Mouse (Mus musculus) forebrain, embryonic 11.5 days (tissue): Measurements from ENCODE around the gene Stpg2. TPM values are rescaled to one million over a fixed set of nuclear protein-coding genes. Genes with fewer than 3 reads are reported as not detected.

ENCODE experiments used
- ATAC-seq: fragments of 200-750 bp; cut with Nextera tagmentation; replicated peaks from 2 replicates; pipeline ENCODE4 v1.8.0; 2017; ENCODE audit warnings: moderate TSS enrichment; ENCODE audit not compliant: low FRiP score
- DNase-seq: peaks from one replicate; pipeline ENCODE4 v3.0.0-alpha.2; 2017; ENCODE audit warnings: low spot score
- H3K27ac ChIP-seq: fragments of 300-500 bp; sonication (generic); 2 replicates; pipeline ENCODE4 v1.5.1; 2014; ENCODE audit warnings: low read depth, low read length
- H3K27me3 ChIP-seq: fragments of 300-500 bp; sonication (generic); 2 replicates; pipeline ENCODE4 v1.6.1; 2014; ENCODE audit warnings: mild to moderate bottlenecking, low read length, mixed read lengths; ENCODE audit not compliant: control insufficient read depth, insufficient read depth
- H3K36me3 ChIP-seq: fragments of 300-500 bp; sonication (generic); 2 replicates; pipeline ENCODE4 v1.6.1; 2014; ENCODE audit warnings: mild to moderate bottlenecking, low read length, moderate library complexity, mixed read lengths; ENCODE audit not compliant: control insufficient read depth, insufficient read depth
- H3K4me1 ChIP-seq: fragments of 300-500 bp; sonication (generic); replicated peaks from 2 replicates; pipeline ENCODE4 v1.6.1; 2014; ENCODE audit warnings: low read length, mixed read lengths; ENCODE audit not compliant: control insufficient read depth, insufficient read depth
- H3K4me2 ChIP-seq: fragments of 300-500 bp; sonication (generic); 2 replicates; pipeline ENCODE4 v1.6.1; 2014; ENCODE audit warnings: low read depth, mild to moderate bottlenecking, low read length, moderate library complexity, mixed read lengths; ENCODE audit not compliant: severe bottlenecking
- H3K4me3 ChIP-seq: fragments of 300-500 bp; sonication (generic); 2 replicates; pipeline ENCODE4 v1.5.1; 2014; ENCODE audit warnings: low read depth, low read length
- H3K9ac ChIP-seq: fragments of 300-500 bp; sonication (generic); 2 replicates; pipeline ENCODE4 v1.6.1; 2014; ENCODE audit warnings: low read length
- H3K9me3 ChIP-seq: fragments of 300-500 bp; sonication (generic); 2 replicates; pipeline ENCODE4 v1.6.1; 2016; ENCODE audit warnings: low read length, mixed read lengths; ENCODE audit not compliant: control insufficient read depth
- WGBS: fragments of 180-500 bp; shearing (Covaris S2); extraction: QIAGEN DNeasy Blood & Tissue Kit; methylation state at CpG from one replicate; pipeline ENCODE4 v1.1.7; 2014; 5-methylcytosine and 5-hydroxymethylcytosine counted together
- polyA plus RNA-seq: library from polyadenylated mRNA; unstranded; fragments of >200 nt; fragmentation: Nextera tagmentation; extraction: Ambion mirVana; gene quantifications from 2 replicates; pipeline ENCODE4 v1.2.1, GENCODE M21; 2014

Gene Stpg2
- 0.15 TPM in 1 of 2 replicates, not detected in the other for polyA plus RNA-seq

DNA sequence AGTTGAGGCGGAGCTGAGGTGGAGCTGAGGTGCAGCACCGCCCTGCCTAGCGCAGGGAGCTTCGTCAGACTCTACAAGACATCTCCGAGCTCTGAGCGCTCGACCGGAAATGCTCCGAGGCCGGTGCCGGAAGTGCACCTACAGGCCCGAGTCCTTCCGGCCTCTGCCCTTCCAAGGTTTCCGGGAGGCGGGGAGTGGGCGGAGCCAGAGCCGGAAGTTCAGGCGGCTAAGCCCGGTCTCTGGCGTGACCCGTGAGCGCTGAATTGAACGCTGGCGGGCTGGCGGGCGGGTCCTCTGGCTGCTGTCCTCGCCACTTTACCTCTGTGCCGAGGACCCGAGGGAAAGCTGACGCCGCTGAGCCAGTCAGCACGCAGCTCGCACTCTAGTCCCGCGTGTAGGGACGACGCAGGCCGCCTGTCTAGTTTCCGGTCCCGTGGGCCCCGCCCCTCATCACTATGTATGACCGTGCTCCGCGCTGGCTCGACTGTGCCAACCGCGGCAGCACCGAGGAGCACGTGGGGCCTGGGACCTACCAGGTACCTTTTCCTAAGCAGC is at the start of gene Stpg2:
TSS of gene Stpg2 (plus strand) at position 251 of the 555 bp plus-strand sequence.
- H3K9ac ChIP-seq = peak within 1 kb of the TSS; percentile 76
- WGBS = under 1% methylated on average over 49 of the region's 49 CpGs
- H3K27ac ChIP-seq = peak within 1 kb of the TSS; percentile 85
- peak within 1 kb of the TSS; percentile 60 for H3K4me3 ChIP-seq
- no peaks in the 10 kb centered on the region for H3K4me1 ChIP-seq
- H3K36me3 ChIP-seq = no peaks in the 10 kb centered on the region
- peak within 1 kb of the TSS; percentile 73 for H3K4me2 ChIP-seq
- H3K27me3 ChIP-seq = peaks cover 5% of the 10 kb centered on the region; the same call in 1 of the 2 replicates
- DNase-seq (peak; percentile 95), ATAC-seq (peak; percentile 99)
- H3K9me3 ChIP-seq = no peaks in the 10 kb centered on the region; the same call in 1 of the 2 replicates

DNA sequence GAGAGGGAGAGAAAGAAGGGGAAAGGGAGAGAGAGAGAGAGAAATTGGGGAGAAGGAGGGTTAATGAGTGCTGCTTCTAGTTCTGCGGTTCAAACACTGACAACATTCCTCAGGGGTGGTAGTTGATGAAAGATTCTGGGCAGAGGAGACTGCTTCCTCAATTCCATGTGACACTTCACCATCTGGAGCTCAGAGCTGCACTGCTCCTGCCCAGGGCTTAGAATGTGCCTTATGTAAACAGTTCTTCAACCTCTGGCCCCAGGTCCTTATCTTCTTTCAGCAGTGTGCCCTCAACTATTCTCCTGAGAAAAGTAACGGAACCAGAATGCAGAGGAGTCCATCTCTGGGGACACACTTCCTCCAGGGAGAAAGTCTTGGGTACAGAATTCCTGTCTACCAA is 43.3 kb upstream of the Stpg2 start:
- 70% methylated on average over 2 of the region's 2 CpGs for WGBS
- no peak for DNase-seq

GRCm38 (mm10) chr3:139162658-139163057 is 42.8 kb upstream of the Stpg2 start:
- Histone ChIP-seq H3K4me3 (no peak overlapping the region), H3K27ac (no peak overlapping the region), H3K4me1 (no peaks in the 10 kb centered on the region), H3K9me3 (no peaks in the 10 kb centered on the region), H3K36me3 (no peaks in the 10 kb centered on the region), H3K27me3 (no peaks in the 10 kb centered on the region), H3K4me2 (no peak overlapping the region), H3K9ac (no peak overlapping the region)
- DNase-seq (no peak), ATAC-seq (no peak)
- 86% methylated on average over 4 of the region's 4 CpGs for whole genome bisulfite sequencing

More for the DNA sequence above, 43.3 kb upstream of the Stpg2 start:
- no peaks in the 10 kb centered on the region for H3K4me1 ChIP-seq
- ATAC-seq = no peak
- H3K9ac ChIP-seq = no peak overlapping the region
- H3K27me3 ChIP-seq = no peaks in the 10 kb centered on the region
- H3K27ac ChIP-seq = no peak overlapping the region
- no peaks in the 10 kb centered on the region for H3K36me3 ChIP-seq
- no peak overlapping the region for H3K4me3 ChIP-seq
- no peaks in the 10 kb centered on the region for H3K9me3 ChIP-seq
- no peak overlapping the region for H3K4me2 ChIP-seq

DNA sequence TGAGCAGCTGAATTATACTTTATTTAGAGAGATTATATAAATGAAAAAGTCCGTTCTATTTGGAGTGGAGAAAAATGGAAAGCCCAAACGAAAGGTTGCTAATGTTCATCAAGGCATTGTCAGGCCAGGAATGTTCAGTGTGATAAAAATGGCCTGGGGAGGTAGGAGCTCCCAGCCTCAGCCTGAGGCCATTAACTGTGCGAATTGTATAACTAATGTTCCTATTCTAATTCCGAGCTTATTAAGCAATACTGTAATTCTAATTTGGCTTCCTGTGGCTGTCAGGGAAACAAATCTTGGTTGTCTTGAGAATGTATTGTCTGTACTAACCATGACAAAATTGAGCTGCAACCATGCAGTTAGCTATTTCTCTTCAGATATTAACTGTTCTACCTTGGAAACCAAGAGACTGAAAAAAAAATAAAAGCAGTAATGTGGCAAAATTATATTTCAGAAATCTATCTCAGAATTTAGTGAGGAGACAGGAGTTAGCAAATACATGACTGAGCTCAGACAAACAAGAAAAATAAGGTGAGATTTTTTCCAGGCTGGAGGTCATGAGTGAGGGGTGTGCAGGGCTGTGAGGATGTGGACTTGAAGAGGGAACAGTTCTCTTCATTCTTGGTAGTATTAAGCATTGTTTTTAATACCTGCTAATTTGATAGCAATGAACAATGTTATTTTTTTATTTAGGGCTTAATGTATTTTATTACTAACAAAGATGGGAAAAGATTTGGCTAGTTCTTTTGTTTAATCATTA is 36.8 kb upstream of the Stpg2 start:
- H3K4me3 ChIP-seq = no peak overlapping the region
- no peak for ATAC-seq
- no peak overlapping the region for H3K27ac ChIP-seq
- no peaks in the 10 kb centered on the region for H3K27me3 ChIP-seq
- no peaks in the 10 kb centered on the region for H3K9me3 ChIP-seq
- H3K9ac ChIP-seq = no peak overlapping the region
- no peak for DNase-seq
- no peak overlapping the region for H3K4me2 ChIP-seq
- WGBS = 71% methylated on average over 4 of the region's 4 CpGs
- no peaks in the 10 kb centered on the region for H3K4me1 ChIP-seq
- H3K36me3 ChIP-seq = no peaks in the 10 kb centered on the region

DNA sequence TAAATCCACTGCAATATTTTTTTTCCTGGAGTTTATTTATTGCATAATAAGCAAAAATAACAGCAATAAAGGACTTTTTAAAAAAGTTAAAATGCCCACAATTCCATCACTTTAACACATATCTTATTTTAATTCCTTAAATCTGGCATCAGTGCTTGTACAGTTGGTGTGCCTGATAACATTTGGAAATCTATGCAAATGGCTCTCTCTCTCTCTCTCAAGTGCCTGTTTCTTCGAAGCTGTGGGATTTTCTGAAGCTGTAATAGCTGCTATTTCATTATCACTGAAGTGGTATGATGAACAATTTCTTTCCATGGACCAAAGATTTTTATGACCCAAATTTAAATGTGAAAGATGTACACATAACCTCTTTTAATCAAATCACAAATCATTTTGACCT is 35.8 kb upstream of the Stpg2 start:
- WGBS = 53% methylated on average over 1 of the region's 1 CpGs

DNA sequence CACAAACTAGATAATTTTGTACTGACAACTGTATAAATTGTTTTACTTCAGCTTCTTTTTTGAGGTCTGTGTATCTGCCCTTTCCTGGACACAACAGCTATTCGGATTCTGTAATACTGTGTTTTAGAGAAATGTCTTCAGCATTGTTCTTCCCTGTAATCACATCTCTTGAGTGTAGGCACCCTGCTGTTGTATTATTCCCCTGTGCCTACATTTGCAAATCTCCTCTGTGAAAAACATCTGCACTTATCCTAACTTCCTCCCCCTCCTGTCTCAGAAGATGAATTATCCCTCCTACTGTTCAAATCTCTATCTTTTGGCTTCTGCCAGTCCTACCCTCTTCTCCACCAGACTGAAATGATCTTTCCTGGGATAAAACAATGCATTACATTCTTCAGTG is 28.6 kb upstream of the Stpg2 start:
- ATAC-seq = no peak
- Histone ChIP-seq H3K36me3 (no peaks in the 10 kb centered on the region), H3K27ac (no peak overlapping the region), H3K4me2 (no peak overlapping the region), H3K9me3 (no peaks in the 10 kb centered on the region; the same call in 1 of the 2 replicates), H3K4me1 (no peaks in the 10 kb centered on the region), H3K4me3 (no peak overlapping the region), H3K9ac (no peak overlapping the region), H3K27me3 (no peaks in the 10 kb centered on the region)
- 21% methylated on average over 1 of the region's 1 CpGs for WGBS
- no peak for DNase-seq

More for the DNA sequence above, 35.8 kb upstream of the Stpg2 start:
- H3K9me3 ChIP-seq = no peaks in the 10 kb centered on the region
- ATAC-seq (no peak), DNase-seq (no peak)
- H3K4me2 ChIP-seq = no peak overlapping the region
- H3K27ac ChIP-seq = no peak overlapping the region
- no peak overlapping the region for H3K4me3 ChIP-seq
- no peaks in the 10 kb centered on the region for H3K4me1 ChIP-seq
- no peaks in the 10 kb centered on the region for H3K36me3 ChIP-seq
- no peaks in the 10 kb centered on the region for H3K27me3 ChIP-seq
- no peak overlapping the region for H3K9ac ChIP-seq

GRCm38 (mm10) chr3:139191541-139191940 is 14.0 kb upstream of the Stpg2 start:
- ATAC-seq (no peak), DNase-seq (no peak)
- Histone ChIP-seq H3K9ac (no peak overlapping the region), H3K4me2 (no peak overlapping the region), H3K4me1 (no peaks in the 10 kb centered on the region), H3K9me3 (no peaks in the 10 kb centered on the region), H3K27ac (no peak overlapping the region), H3K27me3 (no peaks in the 10 kb centered on the region), H3K4me3 (no peak overlapping the region), H3K36me3 (no peaks in the 10 kb centered on the region)
- WGBS = 67% methylated on average over 1 of the region's 1 CpGs

- Histone ChIP-seq H3K9me3 (no peaks in the 10 kb centered on the region), H3K36me3 (no peaks in the 10 kb centered on the region), H3K4me3 (no peak overlapping the region), H3K4me2 (no peak overlapping the region), H3K9ac (no peak overlapping the region), H3K27ac (no peak overlapping the region), H3K27me3 (no peaks in the 10 kb centered on the region), H3K4me1 (no peaks in the 10 kb centered on the region)
- ATAC-seq = no peak
- DNase-seq = no peak
Measured at GRCm38 (mm10) chr3:139193917-139194316, 11.6 kb upstream of the Stpg2 start.

DNA sequence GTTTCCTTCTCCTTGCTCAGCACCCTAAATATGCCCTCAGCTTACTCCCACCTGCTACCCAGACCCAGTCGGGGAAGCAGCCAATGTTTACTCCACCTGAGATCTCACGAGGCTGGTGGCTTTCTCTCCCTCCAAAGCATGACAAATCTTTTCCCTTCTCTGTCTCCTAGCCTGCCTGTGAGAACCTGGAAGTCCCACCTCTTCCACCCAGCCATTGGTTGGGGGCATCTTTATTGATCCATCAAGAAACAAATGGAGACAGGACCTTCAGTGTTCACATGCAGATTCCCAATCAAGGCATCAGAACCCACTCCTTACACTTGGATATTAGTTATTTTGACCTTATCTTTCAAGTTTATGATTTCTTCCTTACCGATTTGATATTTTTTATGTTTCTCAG is 7.1 kb upstream of the Stpg2 start:
- ATAC-seq = no peak
- no peaks in the 10 kb centered on the region for H3K36me3 ChIP-seq
- WGBS = 54% methylated on average over 3 of the region's 3 CpGs

More for the DNA sequence above, 7.1 kb upstream of the Stpg2 start:
- Histone ChIP-seq H3K4me2 (no peak overlapping the region), H3K27me3 (peaks cover 4% of the 10 kb centered on the region; the same call in 1 of the 2 replicates), H3K4me1 (no peaks in the 10 kb centered on the region), H3K4me3 (no peak overlapping the region), H3K9me3 (no peaks in the 10 kb centered on the region), H3K27ac (no peak overlapping the region), H3K9ac (no peak overlapping the region)
- no peak for DNase-seq
